Mouse (Mus musculus) embryonic facial prominence, embryonic 10.5 days (tissue): ENCODE results near the gene Ntrk3. TPM values are rescaled to one million over a fixed set of nuclear protein-coding genes. Genes with fewer than 3 reads are reported as not detected.

ENCODE experiments used
- DNase-seq: peaks from one replicate; pipeline ENCODE4 v3.0.0-alpha.2; 2017; ENCODE audit warnings: low spot score
- H3K27ac ChIP-seq: fragments of 300-500 bp; sonication (generic); replicated peaks from 2 replicates; pipeline ENCODE4 v1.5.1; 2016; ENCODE audit warnings: mild to moderate bottlenecking
- H3K27me3 ChIP-seq: fragments of 300-500 bp; sonication (generic); replicated peaks from 2 replicates; pipeline ENCODE4 v1.6.1; 2016; ENCODE audit warnings: low read depth, mild to moderate bottlenecking; ENCODE audit not compliant: poor library complexity, severe bottlenecking
- H3K36me3 ChIP-seq: fragments of 300-500 bp; sonication (generic); replicated peaks from 2 replicates; pipeline ENCODE4 v1.6.1; 2016; ENCODE audit warnings: mild to moderate bottlenecking, moderate library complexity
- H3K4me1 ChIP-seq: fragments of 300-500 bp; sonication (generic); 2 replicates; pipeline ENCODE4 v1.6.1; 2016
- H3K4me3 ChIP-seq: fragments of 300-500 bp; sonication (generic); 2 replicates; pipeline ENCODE4 v1.5.1; 2016; ENCODE audit warnings: mild to moderate bottlenecking, moderate library complexity
- H3K9me3 ChIP-seq: fragments of 300-500 bp; sonication (generic); 2 replicates; pipeline ENCODE4 v1.6.1; 2016; ENCODE audit warnings: mild to moderate bottlenecking
- WGBS: fragments of 180-500 bp; shearing (Covaris S2); methylation state at CpG from one replicate; pipeline ENCODE4 v1.1.7; 2016; 5-methylcytosine and 5-hydroxymethylcytosine counted together
- polyA plus RNA-seq: library from polyadenylated mRNA; unstranded; fragments of >200 nt; fragmentation: Nextera tagmentation; extraction: Ambion mirVana; gene quantifications from 2 replicates; pipeline ENCODE4 v1.2.1, GENCODE M21; 2016

The Ntrk3 gene
- polyA plus RNA-seq, 1 experiment from 2014 or later: 1.9 TPM

- H3K27me3 ChIP-seq: no peaks in the 10 kb centered on the region
- no peaks in the 10 kb centered on the region for H3K4me1 ChIP-seq
- no peak overlapping the region for H3K4me3 ChIP-seq
- H3K36me3 ChIP-seq: no peaks in the 10 kb centered on the region
- 57% methylated on average over 5 of the region's 5 CpGs for WGBS
- DNase-seq: no peak
- H3K9me3 ChIP-seq: no peaks in the 10 kb centered on the region
- no peak overlapping the region for H3K27ac ChIP-seq
These were observed 304.1 kb downstream of the Ntrk3 start for GRCm38 (mm10) chr7:78433617-78434144.

- Histone ChIP-seq H3K36me3 (no peaks in the 10 kb centered on the region), H3K4me3 (no peak overlapping the region), H3K4me1 (no peaks in the 10 kb centered on the region), H3K27me3 (no peaks in the 10 kb centered on the region), H3K9me3 (no peaks in the 10 kb centered on the region), H3K27ac (no peak overlapping the region)
- WGBS: 92% methylated on average over 4 of the region's 4 CpGs
- DNase-seq: no peak
These were observed 306.2 kb downstream of the Ntrk3 start for GRCm38 (mm10) chr7:78431611-78432010.

- Histone ChIP-seq H3K36me3 (no peaks in the 10 kb centered on the region), H3K27ac (no peak overlapping the region), H3K4me1 (no peaks in the 10 kb centered on the region), H3K9me3 (no peaks in the 10 kb centered on the region), H3K27me3 (no peaks in the 10 kb centered on the region), H3K4me3 (no peak overlapping the region)
- DNase-seq: no peak
- WGBS: 91% methylated on average over 2 of the region's 2 CpGs
These were observed 325.6 kb downstream of the Ntrk3 start for GRCm38 (mm10) chr7:78412172-78412571.

GRCm38 (mm10) chr7:78409970-78410369 is 327.8 kb downstream of the Ntrk3 start:
- WGBS: 80% methylated on average over 5 of the region's 5 CpGs
- H3K27me3 ChIP-seq: no peaks in the 10 kb centered on the region
- H3K4me3 ChIP-seq: no peak overlapping the region
- H3K36me3 ChIP-seq: no peaks in the 10 kb centered on the region
- H3K9me3 ChIP-seq: no peaks in the 10 kb centered on the region
- no peaks in the 10 kb centered on the region for H3K4me1 ChIP-seq
- H3K27ac ChIP-seq: no peak overlapping the region
- DNase-seq: no peak

GRCm38 (mm10) chr7:78406641-78407291 is 331.0 kb downstream of the Ntrk3 start:
- Histone ChIP-seq H3K36me3 (no peaks in the 10 kb centered on the region), H3K27ac (no peak overlapping the region), H3K4me3 (no peak overlapping the region), H3K4me1 (no peaks in the 10 kb centered on the region), H3K27me3 (no peaks in the 10 kb centered on the region), H3K9me3 (no peaks in the 10 kb centered on the region)
- no peak for DNase-seq
- 93% methylated on average over 5 of the region's 5 CpGs for WGBS

- Histone ChIP-seq H3K36me3 (no peaks in the 10 kb centered on the region), H3K9me3 (no peaks in the 10 kb centered on the region), H3K4me3 (no peak overlapping the region), H3K27me3 (no peaks in the 10 kb centered on the region), H3K27ac (no peak overlapping the region), H3K4me1 (no peaks in the 10 kb centered on the region)
- DNase-seq: no peak
- 92% methylated on average over 6 of the region's 6 CpGs for WGBS
These were observed 333.3 kb downstream of the Ntrk3 start for GRCm38 (mm10) chr7:78404481-78404880.

- Histone ChIP-seq H3K27ac (no peak overlapping the region), H3K36me3 (no peaks in the 10 kb centered on the region), H3K4me3 (no peak overlapping the region), H3K4me1 (no peaks in the 10 kb centered on the region), H3K27me3 (no peaks in the 10 kb centered on the region), H3K9me3 (no peaks in the 10 kb centered on the region)
- no peak for DNase-seq
- 70% methylated on average over 3 of the region's 3 CpGs for WGBS
These were observed 335.3 kb downstream of the Ntrk3 start for GRCm38 (mm10) chr7:78402495-78402894.

GRCm38 (mm10) chr7:78400219-78400618 is 337.6 kb downstream of the Ntrk3 start:
- Histone ChIP-seq H3K9me3 (no peaks in the 10 kb centered on the region), H3K4me1 (no peaks in the 10 kb centered on the region), H3K4me3 (no peak overlapping the region), H3K27ac (no peak overlapping the region), H3K27me3 (no peaks in the 10 kb centered on the region), H3K36me3 (no peaks in the 10 kb centered on the region)
- no peak for DNase-seq
- 90% methylated on average over 4 of the region's 4 CpGs for WGBS

GRCm38 (mm10) chr7:78398377-78398776 is 339.4 kb downstream of the Ntrk3 start:
- H3K36me3 ChIP-seq: no peaks in the 10 kb centered on the region
- H3K27me3 ChIP-seq: no peaks in the 10 kb centered on the region
- DNase-seq: no peak
- H3K4me3 ChIP-seq: no peak overlapping the region
- H3K9me3 ChIP-seq: no peaks in the 10 kb centered on the region
- no peaks in the 10 kb centered on the region for H3K4me1 ChIP-seq
- no peak overlapping the region for H3K27ac ChIP-seq

- no peak for DNase-seq
- H3K4me1 ChIP-seq: no peaks in the 10 kb centered on the region
- no peaks in the 10 kb centered on the region for H3K9me3 ChIP-seq
- no peak overlapping the region for H3K27ac ChIP-seq
- no peaks in the 10 kb centered on the region for H3K36me3 ChIP-seq
- no peaks in the 10 kb centered on the region for H3K27me3 ChIP-seq
- no peak overlapping the region for H3K4me3 ChIP-seq
- WGBS: 85% methylated on average over 4 of the region's 4 CpGs
These were observed 340.6 kb downstream of the Ntrk3 start for GRCm38 (mm10) chr7:78397215-78397614.

GRCm38 (mm10) chr7:78390019-78390418 is 347.8 kb downstream of the Ntrk3 start:
- no peak for DNase-seq
- no peaks in the 10 kb centered on the region for H3K27me3 ChIP-seq
- no peaks in the 10 kb centered on the region for H3K36me3 ChIP-seq
- no peak overlapping the region for H3K27ac ChIP-seq
- no peaks in the 10 kb centered on the region for H3K9me3 ChIP-seq
- no peaks in the 10 kb centered on the region for H3K4me1 ChIP-seq
- WGBS: 83% methylated on average over 3 of the region's 3 CpGs
- H3K4me3 ChIP-seq: no peak overlapping the region

- H3K27me3 ChIP-seq: no peaks in the 10 kb centered on the region
- H3K9me3 ChIP-seq: no peaks in the 10 kb centered on the region
- no peaks in the 10 kb centered on the region for H3K4me1 ChIP-seq
- 85% methylated on average over 5 of the region's 5 CpGs for WGBS
- H3K4me3 ChIP-seq: no peak overlapping the region
- H3K27ac ChIP-seq: no peak overlapping the region
- no peak for DNase-seq
- no peaks in the 10 kb centered on the region for H3K36me3 ChIP-seq
These were observed 349.7 kb downstream of the Ntrk3 start for GRCm38 (mm10) chr7:78388101-78388500.

- no peak overlapping the region for H3K4me3 ChIP-seq
- no peak for DNase-seq
- no peaks in the 10 kb centered on the region for H3K4me1 ChIP-seq
- 71% methylated on average over 1 of the region's 1 CpGs for WGBS
- H3K27me3 ChIP-seq: no peaks in the 10 kb centered on the region
- H3K9me3 ChIP-seq: no peaks in the 10 kb centered on the region
- no peaks in the 10 kb centered on the region for H3K36me3 ChIP-seq
- no peak overlapping the region for H3K27ac ChIP-seq
These were observed 351.8 kb downstream of the Ntrk3 start for GRCm38 (mm10) chr7:78385971-78386370.
